Mouse (Mus musculus): ENCODE results near the gene Atp5d. TPM values are rescaled to one million over a fixed set of nuclear protein-coding genes. Genes with fewer than 3 reads are reported as not detected.

Gene Atp5d
- 434 TPM for polyA plus RNA-seq (2017; shearing (Covaris generic))

GRCm38 (mm10) chr10:80138553-80139438 is at the start of gene Atp5d:
Gene Atp5d (plus strand): TSS chr10:80138632.

GRCm38 (mm10) chr10:80105460-80105859 is 33.0 kb upstream of the Atp5d start, which contains the start of gene Sbno2:
Gene Sbno2 (minus strand): TSS chr10:80105571.

GRCm38 (mm10) chr10:80115290-80115943 is 23.0 kb upstream of the Atp5d start, which contains the start of gene Stk11:
Gene Stk11 (plus strand): TSS chr10:80115803.

GRCm38 (mm10) chr10:80140666-80141035 is 2.2 kb downstream of the Atp5d start, which contains the start of gene Cbarp:
Gene Cbarp (minus strand): TSS chr10:80140835.

GRCm38 (mm10) chr10:80147719-80148601 is 9.5 kb downstream of the Atp5d start, which contains the start of gene Midn:
Gene Midn (plus strand): TSS chr10:80148272.

GRCm38 (mm10) chr10:80165392-80166128 is 27.1 kb downstream of the Atp5d start, which contains the start of gene Cirbp:
Gene Cirbp (plus strand): TSS chr10:80165985.

GRCm38 (mm10) chr10:80172527-80173292 is 34.3 kb downstream of the Atp5d start, which contains the start of gene 1600002K03Rik:
Gene 1600002K03Rik (plus strand): TSS chr10:80172944.

GRCm38 (mm10) chr10:80179068-80180051 is 40.9 kb downstream of the Atp5d start, which contains the start of gene Efna2:
Gene Efna2 (plus strand): TSS chr10:80179482.

Other genes with a start within 250 kb of the Atp5d start
- gene Cfd, start 247.8 kb upstream of the Atp5d start, polyA plus RNA-seq (2017; shearing (Covaris generic)), result not detected
- 31.2 TPM for gene Med16, start 229.7 kb upstream of the Atp5d start, polyA plus RNA-seq (2017; shearing (Covaris generic))
- gene Gm26602, start 227.8 kb upstream of the Atp5d start, polyA plus RNA-seq (2017; shearing (Covaris generic)), result 11.2 TPM
- 0.39 TPM for gene Kiss1r, start 221.7 kb upstream of the Atp5d start, polyA plus RNA-seq (2017; shearing (Covaris generic))
- gene R3hdm4, start 217.4 kb upstream of the Atp5d start, polyA plus RNA-seq (2017; shearing (Covaris generic)), result 217 TPM
- 9.9 TPM for gene Arid3a, start 211.6 kb upstream of the Atp5d start, polyA plus RNA-seq (2017; shearing (Covaris generic))
- 83.7 TPM for gene Wdr18, start 178.5 kb upstream of the Atp5d start, polyA plus RNA-seq (2017; shearing (Covaris generic))
- gene Grin3b, start 167.9 kb upstream of the Atp5d start, polyA plus RNA-seq (2017; shearing (Covaris generic)), result not detected
- 5.5 TPM for gene Tmem259, start 154.3 kb upstream of the Atp5d start, polyA plus RNA-seq (2017; shearing (Covaris generic))
- 1,187 TPM for gene Cnn2, start 150.0 kb upstream of the Atp5d start, polyA plus RNA-seq (2017; shearing (Covaris generic))
- gene Abca7, start 142.1 kb upstream of the Atp5d start, polyA plus RNA-seq (2017; shearing (Covaris generic)), result 71.9 TPM
- 974 TPM for gene Arhgap45, start 122.0 kb upstream of the Atp5d start, polyA plus RNA-seq (2017; shearing (Covaris generic))
- 210 TPM for gene Polr2e, start 98.8 kb upstream of the Atp5d start, polyA plus RNA-seq (2017; shearing (Covaris generic))
- 569 TPM for gene Gpx4, start 91.5 kb upstream of the Atp5d start, polyA plus RNA-seq (2017; shearing (Covaris generic))
- gene Sbno2, start 33.1 kb upstream of the Atp5d start, polyA plus RNA-seq (2017; shearing (Covaris generic)), result 84.3 TPM
- gene Stk11, start 22.8 kb upstream of the Atp5d start, polyA plus RNA-seq (2017; shearing (Covaris generic)), result 11.9 TPM
- gene Cbarp, start 2.2 kb downstream of the Atp5d start, polyA plus RNA-seq (2017; shearing (Covaris generic)), result 2.9 TPM
- 1.7 TPM for gene Midn, start 9.6 kb downstream of the Atp5d start, polyA plus RNA-seq (2017; shearing (Covaris generic))
- gene Cirbp, start 27.4 kb downstream of the Atp5d start, polyA plus RNA-seq (2017; shearing (Covaris generic)), result 199 TPM
- 21.6 TPM for gene 1600002K03Rik, start 34.3 kb downstream of the Atp5d start, polyA plus RNA-seq (2017; shearing (Covaris generic))
- gene Efna2, start 40.9 kb downstream of the Atp5d start, polyA plus RNA-seq (2017; shearing (Covaris generic)), result 0.22 TPM
- gene Mum1, start 87.8 kb downstream of the Atp5d start, polyA plus RNA-seq (2017; shearing (Covaris generic)), result 145 TPM
- gene Ndufs7, start 110.5 kb downstream of the Atp5d start, polyA plus RNA-seq (2017; shearing (Covaris generic)), result 305 TPM
- gene Gamt, start 122.4 kb downstream of the Atp5d start, polyA plus RNA-seq (2017; shearing (Covaris generic)), result 1.6 TPM
- 53.8 TPM for gene Dazap1, start 122.9 kb downstream of the Atp5d start, polyA plus RNA-seq (2017; shearing (Covaris generic))
- gene Rps15, start 153.8 kb downstream of the Atp5d start, polyA plus RNA-seq (2017; shearing (Covaris generic)), result 794 TPM
- 0.40 TPM for gene Apc2, start 157.3 kb downstream of the Atp5d start, polyA plus RNA-seq (2017; shearing (Covaris generic))
- gene 2310011J03Rik, start 181.9 kb downstream of the Atp5d start, polyA plus RNA-seq (2017; shearing (Covaris generic)), result 87.1 TPM
- gene Pcsk4, start 190.9 kb downstream of the Atp5d start, polyA plus RNA-seq (2017; shearing (Covaris generic)), result 26.3 TPM
- gene Reep6, start 191.3 kb downstream of the Atp5d start, polyA plus RNA-seq (2017; shearing (Covaris generic)), result not detected
- gene Adamtsl5, start 209.8 kb downstream of the Atp5d start, polyA plus RNA-seq (2017; shearing (Covaris generic)), result not detected
- not detected for gene Plk5, start 217.8 kb downstream of the Atp5d start, polyA plus RNA-seq (2017; shearing (Covaris generic))
- gene Mex3d, start 249.0 kb downstream of the Atp5d start, polyA plus RNA-seq (2017; shearing (Covaris generic)), result 0.29 TPM